18 mouse cellular contexts compared by ENCODE assay signal in the genomic region with DNA sequence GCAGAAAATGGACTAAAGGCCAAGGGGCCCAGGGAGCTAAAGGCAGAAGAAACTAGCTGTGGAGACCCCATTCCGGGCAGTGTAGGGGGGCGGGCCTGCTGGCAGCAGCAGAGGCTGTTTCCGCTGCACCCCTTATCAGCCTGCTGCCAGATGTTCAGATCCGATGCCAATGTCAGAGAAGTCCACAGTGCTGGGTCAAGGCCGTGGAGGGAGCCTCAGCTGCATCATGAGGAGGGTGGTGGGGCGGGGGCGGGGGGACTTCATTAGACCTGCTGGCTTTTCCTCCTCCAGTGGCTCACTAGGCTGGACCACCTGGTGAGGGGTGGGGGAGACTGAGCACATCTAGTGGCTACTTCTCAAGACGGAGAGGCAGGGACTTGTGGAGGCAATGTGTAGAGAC. TPM values are rescaled to one million over a fixed set of nuclear protein-coding genes. Genes with fewer than 3 reads are reported as not detected.
DNase-seq lines count a peak whose midpoint lies in the region; ATAC-seq and TF ChIP-seq lines count a peak whose summit lies in the region.
"Had no signal": no experiment of that assay in that cellular context is flagged by ENCODE, and none has a peak within 500 bp of the region (broad histone marks: within the 10 kb centered on the region; RNA-seq: fewer than 3 reads in every experiment).

No protein-coding gene starts in this region.

- no peak for TF ChIP-seq POLR2A in testis, adult 2 months (IDR thresholded peaks at IDR 0.05; ENCODE audit: control insufficient read depth, low read depth, low read length)

- no peak overlapping the region for H3K4me3 ChIP-seq in lung, postnatal 0 days (ENCODE audit: low read depth, low read length)
- no peak overlapping the region for H3K4me3 ChIP-seq in testis, adult 2 months (ENCODE audit: control insufficient read depth, low read depth, low read length)
- H3K4me3 ChIP-seq: limb, embryonic 13.5 days; midbrain, embryonic 12.5 days had no signal

- H3K4me1 ChIP-seq in lung, postnatal 0 days (ENCODE audit: insufficient read depth, low read depth, low read length) = no peaks in the 10 kb centered on the region
- peaks cover 6% of the 10 kb centered on the region; the same call in 1 of the 2 replicates for H3K4me1 ChIP-seq in testis, adult 2 months (ENCODE audit: control insufficient read depth, insufficient read depth, low read length)

- no peak overlapping the region for H3K4me2 ChIP-seq in lung, postnatal 0 days (replicated peaks; ENCODE audit: low read depth, low read length)
- H3K4me2 ChIP-seq: limb, embryonic 13.5 days; midbrain, embryonic 12.5 days had no signal

- no peak for TF ChIP-seq EP300 in lung, postnatal 0 days (IDR thresholded peaks at IDR 0.05)

- no peaks in the 10 kb centered on the region for H3K9me3 ChIP-seq in lung, postnatal 0 days (ENCODE audit: low read length)
- H3K9me3 ChIP-seq: limb, embryonic 13.5 days; midbrain, embryonic 12.5 days had no signal

- peak; percentile 37; the same call in 1 of the 2 replicates for ATAC-seq in lung, postnatal 0 days
- ATAC-seq in common myeloid progenitor, adult 5-6 weeks (replicated peaks; ENCODE audit: low read depth, poor library complexity, severe bottlenecking) = peak; percentile 56; the same call in 1 of the 2 replicates
- ATAC-seq: forebrain, embryonic 14.5 days had no signal

- H3K27ac ChIP-seq in lung, postnatal 0 days (ENCODE audit: low read length) = no peak overlapping the region
- H3K27ac ChIP-seq in testis, adult 2 months (ENCODE audit: control insufficient read depth, insufficient read depth, low read depth, low read length) = peak overlapping the region; percentile 44
- H3K27ac ChIP-seq: kidney, postnatal 0 days; limb, embryonic 13.5 days; midbrain, embryonic 12.5 days had no signal

- peaks cover 3% of the 10 kb centered on the region; the same call in 1 of the 2 replicates for H3K27me3 ChIP-seq in lung, postnatal 0 days (replicated peaks; ENCODE audit: insufficient read depth, low read length)
- no peaks in the 10 kb centered on the region for H3K27me3 ChIP-seq in testis, adult 2 months (ENCODE audit: control insufficient read depth, insufficient read depth, low read length)

- no peaks in the 10 kb centered on the region for H3K36me3 ChIP-seq in lung, postnatal 0 days (ENCODE audit: insufficient read depth, low read length)
- no peaks in the 10 kb centered on the region for H3K36me3 ChIP-seq in testis, adult 2 months (ENCODE audit: control insufficient read depth, insufficient read depth, low read length)
- H3K36me3 ChIP-seq: limb, embryonic 13.5 days; midbrain, embryonic 12.5 days had no signal

- WGBS in lung, postnatal 0 days = 30% methylated on average over 8 of the region's 8 CpGs

- TF ChIP-seq CTCF in lung, postnatal 0 days (IDR thresholded peaks at IDR 0.05) = no peak
- no peak for TF ChIP-seq CTCF in testis, adult 2 months (IDR thresholded peaks at IDR 0.05; ENCODE audit: control insufficient read depth, insufficient read depth, insufficient replicate concordance, low read depth, low read length)

- DNase-seq in adrenal gland, adult (ENCODE audit: inconsistent age in 2 of 2, low spot score in 1 of 2) = peak; percentile 82 to 90
- no peak for DNase-seq in adrenal gland, postnatal 4 days (ENCODE audit: low spot score in 2 of 2)
- no peak for DNase-seq in lung, postnatal 0 days (ENCODE audit: low spot score)
- no peak for DNase-seq in lung, postnatal 14 days
- no peak for DNase-seq in frontal cortex, postnatal 25 days (ENCODE audit: low spot score in 2 of 2)
- DNase-seq in cerebellum, postnatal 10 days = no peak
- DNase-seq: cerebellum, postnatal 14 days; heart, postnatal 36 days; lung, postnatal 10 days; right cerebral cortex, postnatal 25 days had no signal

- H3K9ac ChIP-seq in lung, postnatal 0 days (replicated peaks; ENCODE audit: low read depth) = no peak overlapping the region
- H3K9ac ChIP-seq: limb, embryonic 13.5 days; midbrain, embryonic 12.5 days had no signal

RNA-seq across cellular contexts. Expression of a gene that starts 4.3 kb away (rescaled TPM):
- total RNA-seq in adrenal gland, postnatal 4 days (2021) = 100 to 1,000 TPM; 432 to 438 TPM
- polyA plus RNA-seq in lung, postnatal 0 days (2015; fragmentation: Nextera tagmentation; extraction: Ambion mirVana) = 0.08 and 0.15 TPM in 2 replicates
- not detected in 2 replicates for total RNA-seq in common myeloid progenitor, adult 5-6 weeks (2017)
- polyA plus RNA-seq in testis, adult 2 months (2012; rRNA removed) = 21.2 and 25.3 TPM in 2 replicates
- total RNA-seq: gastrocnemius, adult 18-20 months; heart, adult 8-10 months; heart, postnatal 36 days had no signal
- polyA plus RNA-seq: limb, embryonic 13.5 days had no signal

Comparison
In these comparisons a context has a peak if more than half of its experiments do, and no peak if none do; other contexts are left out.
1. DNase-seq: peak in adrenal gland, adult (2 of 2); none in adrenal gland, postnatal 4 days (0 of 2), lung, postnatal 0 days (single experiment), lung, postnatal 14 days (single experiment), frontal cortex, postnatal 25 days (0 of 2) and cerebellum, postnatal 10 days (0 of 2).
2. RNA of a gene that starts 4.3 kb away (total RNA-seq): 432 to 438 TPM in adrenal gland, postnatal 4 days; not detected in common myeloid progenitor, adult 5-6 weeks; every median in the first group is over 100 times any median in the second.